Mouse (Mus musculus) heart, adult 2 months (tissue): ENCODE results near the gene Cd6. TPM values are rescaled to one million over a fixed set of nuclear protein-coding genes. Genes with fewer than 3 reads are reported as not detected.

Experiments used
- DNase-seq, 2 experiments: peaks; one replicate each; pipeline ENCODE4 v3.0.0; 2021
- H3K27ac ChIP-seq: fragments of 200-600 bp; 2 replicates; pipeline ENCODE4 v1.8.1; 2022
- H3K27me3 ChIP-seq: fragments of 200-500 bp; 2 replicates; pipeline ENCODE4 v1.6.1; 2012; ENCODE audit warnings: mild to moderate bottlenecking, low read length, inconsistent platforms, mixed read lengths; ENCODE audit not compliant: control insufficient read depth, insufficient read depth
- H3K36me3 ChIP-seq: fragments of 200-500 bp; 2 replicates; pipeline ENCODE4 v1.6.1; 2012; ENCODE audit warnings: low read length, inconsistent platforms; ENCODE audit not compliant: control insufficient read depth, insufficient read depth
- H3K4me1 ChIP-seq: fragments of 200-500 bp; 2 replicates; pipeline ENCODE4 v1.6.1; 2011; ENCODE audit warnings: low read length; ENCODE audit not compliant: control insufficient read depth, insufficient read depth
- H3K4me3 ChIP-seq: fragments of 200-600 bp; 2 replicates; pipeline ENCODE4 v1.8.1; 2022
- H3K79me2 ChIP-seq: fragments of 200-500 bp; replicated peaks from 2 replicates; pipeline ENCODE4 v1.6.1; 2012; ENCODE audit warnings: mild to moderate bottlenecking, inconsistent platforms, low read length, moderate library complexity, mixed read lengths; ENCODE audit not compliant: control insufficient read depth, insufficient read depth
- H3K9ac ChIP-seq: fragments of 200-500 bp; 2 replicates; pipeline ENCODE4 v1.6.1; 2012; ENCODE audit warnings: low read depth, mild to moderate bottlenecking, control low read depth, inconsistent platforms, low read length, mixed read lengths
- CTCF ChIP-seq: fragments of 200-600 bp; IDR thresholded peaks from 2 replicates; pipeline ENCODE4 v1.8.1; 2022; ENCODE audit warnings: antibody characterized with exemption, mild to moderate bottlenecking, moderate library complexity
- EP300 ChIP-seq: fragments of 200-500 bp; IDR thresholded peaks from 2 replicates; pipeline ENCODE4 v1.6.1; 2011; ENCODE audit warnings: low read depth, low read length, control low read depth; ENCODE audit not compliant: insufficient read depth
- POLR2A ChIP-seq: fragments of 200-500 bp; IDR thresholded peaks from 2 replicates; pipeline ENCODE4 v1.6.1; 2011; ENCODE audit warnings: mild to moderate bottlenecking, low read depth, low read length, control low read depth; ENCODE audit not compliant: insufficient read depth
- WGBS: fragments of 180-500 bp; shearing (Covaris S2); methylation state at CpG from one replicate; pipeline ENCODE4 v1.1.7; 2018; 5-methylcytosine and 5-hydroxymethylcytosine counted together
- intact Hi-C: fragments of 180-260 bp; cut with DNase I; formaldehyde crosslinking; loops from one replicate; pipeline ENCODE4 v1.15.1; 2025
- polyA plus RNA-seq: library from polyadenylated mRNA; depleted of rRNA; stranded (reverse); fragments of >200 nt; gene quantifications from 2 replicates; pipeline ENCODE4 v1.2.3, GENCODE M21; 2012
- total RNA-seq, 2 experiments: library from RNA; stranded (reverse); gene quantifications; 2 replicates each; pipeline ENCODE4 v1.2.3; 2021

The Cd6 gene
- total and polyA plus RNA-seq, 3 experiments, result 0.07 to 0.76 TPM; not detected in 1

GRCm38 (mm10) chr19:10831424-10831823 is 1.6 kb upstream of the Cd6 start:
- Histone ChIP-seq H3K36me3 (no peaks in the 10 kb centered on the region), H3K27ac (no peak overlapping the region), H3K79me2 (no peaks in the 10 kb centered on the region), H3K4me1 (no peaks in the 10 kb centered on the region), H3K4me3 (no peak overlapping the region), H3K27me3 (no peaks in the 10 kb centered on the region), H3K9ac (no peak overlapping the region)
- intact Hi-C loops, result loop anchor here (1.0 to 5.0 kb wide), 2 partner anchors 117 to 126 kb away; no protein-coding TSS in a partner anchor
- 10% methylated on average over 5 of the region's 5 CpGs for WGBS
- TF ChIP-seq POLR2A (no peak), CTCF (peak; percentile 77)
- DNase-seq, result peak; percentile 65 to 69

GRCm38 (mm10) chr19:10828321-10828720 is 1.5 kb downstream of the Cd6 start:
- WGBS, result 84% methylated on average over 5 of the region's 5 CpGs
- intact Hi-C loops, result no loop called here
- no peaks in the 10 kb centered on the region for H3K79me2 ChIP-seq
- no peak for DNase-seq
- no peak overlapping the region for H3K9ac ChIP-seq
- H3K27me3 ChIP-seq, result no peaks in the 10 kb centered on the region
- TF ChIP-seq POLR2A (no peak), CTCF (no peak)
- H3K4me1 ChIP-seq, result no peaks in the 10 kb centered on the region
- no peak overlapping the region for H3K4me3 ChIP-seq
- no peaks in the 10 kb centered on the region for H3K36me3 ChIP-seq
- H3K27ac ChIP-seq, result no peak overlapping the region

GRCm38 (mm10) chr19:10824061-10824460 is 5.8 kb downstream of the Cd6 start:
- WGBS, result 82% methylated on average over 7 of the region's 7 CpGs
- H3K36me3 ChIP-seq, result no peaks in the 10 kb centered on the region
- no peak overlapping the region for H3K4me3 ChIP-seq
- no peaks in the 10 kb centered on the region for H3K4me1 ChIP-seq
- H3K79me2 ChIP-seq, result no peaks in the 10 kb centered on the region
- no peaks in the 10 kb centered on the region for H3K27me3 ChIP-seq
- no peak overlapping the region for H3K9ac ChIP-seq
- DNase-seq, result no peak
- no peak for TF ChIP-seq EP300
- no peak overlapping the region for H3K27ac ChIP-seq
- intact Hi-C loops, result no loop called here

- Histone ChIP-seq H3K4me3 (no peak overlapping the region), H3K9ac (no peak overlapping the region), H3K27me3 (no peaks in the 10 kb centered on the region), H3K4me1 (no peaks in the 10 kb centered on the region), H3K27ac (no peak overlapping the region), H3K36me3 (no peaks in the 10 kb centered on the region), H3K79me2 (no peaks in the 10 kb centered on the region)
- intact Hi-C loops, result no loop called here
- WGBS, result 94% methylated on average over 4 of the region's 4 CpGs
- no peak for DNase-seq
- no peak for TF ChIP-seq CTCF
- TF ChIP-seq EP300, result no peak
- no peak for TF ChIP-seq POLR2A
These were observed 7.3 kb downstream of the Cd6 start for GRCm38 (mm10) chr19:10822534-10822933.

- TF ChIP-seq CTCF (no peak), EP300 (no peak), POLR2A (no peak)
- Histone ChIP-seq H3K27ac (no peak overlapping the region), H3K4me3 (no peak overlapping the region), H3K36me3 (no peaks in the 10 kb centered on the region), H3K27me3 (no peaks in the 10 kb centered on the region), H3K4me1 (no peaks in the 10 kb centered on the region), H3K79me2 (no peaks in the 10 kb centered on the region), H3K9ac (no peak overlapping the region)
- intact Hi-C loops, result no loop called here
- no peak for DNase-seq
- WGBS, result 66% methylated on average over 7 of the region's 7 CpGs
These were observed 8.5 kb downstream of the Cd6 start for GRCm38 (mm10) chr19:10821319-10821718.

- Histone ChIP-seq H3K36me3 (no peaks in the 10 kb centered on the region), H3K4me3 (no peak overlapping the region), H3K4me1 (no peaks in the 10 kb centered on the region), H3K27ac (no peak overlapping the region), H3K27me3 (no peaks in the 10 kb centered on the region), H3K9ac (no peak overlapping the region), H3K79me2 (no peaks in the 10 kb centered on the region)
- intact Hi-C loops, result no loop called here
- TF ChIP-seq POLR2A (no peak), EP300 (no peak), CTCF (no peak)
- no peak for DNase-seq
- 37% methylated on average over 17 of the region's 17 CpGs for WGBS
These were observed 11.5 kb downstream of the Cd6 start for GRCm38 (mm10) chr19:10818217-10818946.
